Mouse (Mus musculus) heart, postnatal 0 days (tissue): ENCODE data around the gene Gstm7. TPM values are rescaled to one million over a fixed set of nuclear protein-coding genes. Genes with fewer than 3 reads are reported as not detected.
A peak's percentile ranks its signal among the peaks of the same experiment; 100 is the strongest.

Source experiments
- ATAC-seq: fragments of 200-750 bp; cut with Nextera tagmentation; 2 replicates; pipeline ENCODE4 v1.8.0; 2017; ENCODE audit warnings: low read depth, moderate number of reproducible peaks, moderate library complexity; ENCODE audit not compliant: insufficient read depth
- DNase-seq: peaks from one replicate; pipeline ENCODE4 v3.0.0-alpha.2; 2016; ENCODE audit warnings: low spot score
- H3K27ac ChIP-seq: fragments of 300-500 bp; sonication (generic); 2 replicates; pipeline ENCODE4 v1.5.1; 2014; ENCODE audit warnings: low read depth, mild to moderate bottlenecking
- H3K27me3 ChIP-seq: fragments of 300-500 bp; sonication (generic); 2 replicates; pipeline ENCODE4 v1.6.1; 2014; ENCODE audit warnings: low read length, mixed read lengths; ENCODE audit not compliant: control insufficient read depth, insufficient read depth
- H3K36me3 ChIP-seq: fragments of 300-500 bp; sonication (generic); replicated peaks from 2 replicates; pipeline ENCODE4 v1.6.1; 2014; ENCODE audit warnings: low read length, mixed read lengths; ENCODE audit not compliant: control insufficient read depth, insufficient read depth
- H3K4me1 ChIP-seq: fragments of 300-500 bp; sonication (generic); 2 replicates; pipeline ENCODE4 v1.6.1; 2014; ENCODE audit warnings: antibody characterized with exemption; ENCODE audit not compliant: control insufficient read depth, insufficient read depth
- H3K4me2 ChIP-seq: fragments of 300-500 bp; sonication (generic); 2 replicates; pipeline ENCODE4 v1.6.1; 2014; ENCODE audit warnings: low read depth, mild to moderate bottlenecking, low read length, moderate library complexity
- H3K4me3 ChIP-seq: fragments of 300-500 bp; sonication (generic); 2 replicates; pipeline ENCODE4 v1.5.1; 2014; ENCODE audit warnings: low read depth, low read length
- H3K9ac ChIP-seq: fragments of 300-500 bp; sonication (generic); replicated peaks from 2 replicates; pipeline ENCODE4 v1.6.1; 2014; ENCODE audit warnings: low read depth, low read length, mixed read lengths
- H3K9me3 ChIP-seq: fragments of 300-500 bp; sonication (generic); replicated peaks from 2 replicates; pipeline ENCODE4 v1.6.1; 2016; ENCODE audit warnings: low read length; ENCODE audit not compliant: control insufficient read depth
- CTCF ChIP-seq: IDR thresholded peaks from 2 replicates; pipeline ENCODE4 v1.5.1; 2016; ENCODE audit warnings: antibody characterized with exemption, control low read depth, low read depth
- EP300 ChIP-seq: IDR thresholded peaks from 2 replicates; pipeline ENCODE4 v1.6.1; 2016; ENCODE audit warnings: antibody characterized with exemption, low read depth
- WGBS: fragments of 180-500 bp; shearing (Covaris S2); extraction: QIAGEN DNeasy Blood & Tissue Kit; methylation state at CpG from one replicate; pipeline ENCODE4 v1.1.7; 2014; 5-methylcytosine and 5-hydroxymethylcytosine counted together
- polyA plus RNA-seq: library from polyadenylated mRNA; unstranded; fragments of >200 nt; fragmentation: Nextera tagmentation; extraction: Ambion mirVana; gene quantifications from 2 replicates; pipeline ENCODE4 v1.2.1, GENCODE M21; 2015
- total RNA-seq: library from RNA; depleted of rRNA; stranded (reverse); fragments of >200 nt; gene quantifications from 2 replicates; pipeline ENCODE4 v1.2.3, GENCODE M21; 2014; ENCODE audit warnings: low replicate concordance

Gstm7 gene
- total and polyA plus RNA-seq, 2 experiments from 2014 or later: 35.0 to 51.2 TPM

- Histone ChIP-seq H3K27me3 (no peaks in the 10 kb centered on the region), H3K36me3 (no peaks in the 10 kb centered on the region), H3K9ac (no peak overlapping the region), H3K4me1 (peaks cover 10% of the 10 kb centered on the region; the same call in 1 of the 2 replicates), H3K9me3 (no peaks in the 10 kb centered on the region), H3K27ac (peak overlapping the region; percentile 77), H3K4me2 (no peak overlapping the region), H3K4me3 (no peak overlapping the region)
- 64% methylated on average over 6 of the region's 6 CpGs for WGBS
- no peak for ATAC-seq
- DNase-seq: no peak
- TF ChIP-seq EP300 (no peak), CTCF (no peak)
Measured at GRCm38 (mm10) chr3:107932128-107932527, 511 bp upstream of the Gstm7 start.

GRCm38 (mm10) chr3:107931134-107931533 is 483 bp downstream of the Gstm7 start:
- WGBS: 45% methylated on average over 2 of the region's 2 CpGs
- no peaks in the 10 kb centered on the region for H3K36me3 ChIP-seq
- H3K27me3 ChIP-seq: no peaks in the 10 kb centered on the region
- no peaks in the 10 kb centered on the region for H3K9me3 ChIP-seq
- peak overlapping the region; percentile 34 for H3K4me3 ChIP-seq
- no peak overlapping the region for H3K9ac ChIP-seq
- H3K27ac ChIP-seq: peak overlapping the region; percentile 77
- peak overlapping the region; percentile 56 for H3K4me2 ChIP-seq
- no peak for TF ChIP-seq CTCF
- TF ChIP-seq EP300: no peak; the same call in 1 of the 2 replicates
- ATAC-seq: no peak
- peaks cover 8% of the 10 kb centered on the region; the same call in 1 of the 2 replicates for H3K4me1 ChIP-seq
- no peak for DNase-seq

- Histone ChIP-seq H3K4me3 (no peak overlapping the region), H3K27ac (no peak overlapping the region), H3K27me3 (no peaks in the 10 kb centered on the region), H3K9ac (no peak overlapping the region), H3K36me3 (no peaks in the 10 kb centered on the region), H3K4me1 (no peaks in the 10 kb centered on the region), H3K4me2 (no peak overlapping the region), H3K9me3 (no peaks in the 10 kb centered on the region)
- WGBS: 79% methylated on average over 4 of the region's 4 CpGs
- ATAC-seq (no peak), DNase-seq (no peak)
- TF ChIP-seq CTCF (no peak), EP300 (no peak)
Measured at GRCm38 (mm10) chr3:107929731-107930130, 1.9 kb downstream of the Gstm7 start.

GRCm38 (mm10) chr3:107929243-107929642 is 2.4 kb downstream of the Gstm7 start:
- Histone ChIP-seq H3K9ac (no peak overlapping the region), H3K4me2 (no peak overlapping the region), H3K27me3 (no peaks in the 10 kb centered on the region), H3K36me3 (no peaks in the 10 kb centered on the region), H3K27ac (no peak overlapping the region), H3K4me1 (no peaks in the 10 kb centered on the region), H3K9me3 (no peaks in the 10 kb centered on the region), H3K4me3 (no peak overlapping the region)
- TF ChIP-seq EP300 (no peak), CTCF (no peak)
- no peak for ATAC-seq
- no peak for DNase-seq
- WGBS: 90% methylated on average over 4 of the region's 4 CpGs

- no peak for ATAC-seq
- Histone ChIP-seq H3K9me3 (no peaks in the 10 kb centered on the region), H3K4me1 (no peaks in the 10 kb centered on the region), H3K4me2 (no peak overlapping the region), H3K27me3 (no peaks in the 10 kb centered on the region), H3K9ac (no peak overlapping the region), H3K4me3 (no peak overlapping the region), H3K27ac (no peak overlapping the region), H3K36me3 (no peaks in the 10 kb centered on the region)
- 87% methylated on average over 11 of the region's 11 CpGs for WGBS
- no peak for DNase-seq
- no peak for TF ChIP-seq EP300
- TF ChIP-seq CTCF: no peak
Measured at GRCm38 (mm10) chr3:107928691-107929090, 2.9 kb downstream of the Gstm7 start.

- Histone ChIP-seq H3K27me3 (no peaks in the 10 kb centered on the region), H3K9ac (no peak overlapping the region), H3K4me2 (no peak overlapping the region), H3K4me3 (no peak overlapping the region), H3K36me3 (no peaks in the 10 kb centered on the region), H3K9me3 (no peaks in the 10 kb centered on the region), H3K27ac (no peak overlapping the region), H3K4me1 (no peaks in the 10 kb centered on the region; the same call in 1 of the 2 replicates)
- no peak for ATAC-seq
- TF ChIP-seq CTCF (no peak), EP300 (no peak)
- no peak for DNase-seq
- 66% methylated on average over 3 of the region's 3 CpGs for WGBS
Measured at GRCm38 (mm10) chr3:107927841-107928240, 3.8 kb downstream of the Gstm7 start.
